Mouse (Mus musculus): Measurements from ENCODE around the gene Rhd. TPM values are rescaled to one million over a fixed set of nuclear protein-coding genes. Genes with fewer than 3 reads are reported as not detected.

Rhd gene
- total and polyA plus RNA-seq, 2 experiments, result not detected

DNA sequence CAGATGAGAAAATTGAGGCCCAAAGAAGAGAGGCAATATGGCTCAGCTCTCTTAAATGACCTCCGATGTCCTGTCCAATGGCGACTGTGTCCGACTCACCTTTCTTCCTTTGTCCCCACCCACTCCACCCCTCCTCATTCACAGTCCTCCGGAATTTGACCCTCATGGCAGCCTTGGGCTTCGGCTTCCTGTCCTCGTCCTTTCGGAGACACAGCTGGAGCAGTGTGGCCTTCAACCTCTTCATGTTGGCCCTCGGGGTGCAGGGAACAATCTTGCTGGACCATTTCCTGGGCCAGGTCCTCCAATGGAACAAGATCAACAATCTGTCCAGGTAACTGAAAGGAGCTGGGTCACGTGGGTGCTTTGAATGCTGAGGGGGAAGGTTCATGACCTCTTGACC lies 11.8 kb downstream of the Rhd start:
- Histone ChIP-seq H3K27me3 (ENCODE audit: control insufficient read depth, insufficient read depth, low read length) (no peaks in the 10 kb centered on the region), H3K27ac (replicated peaks; ENCODE audit: insufficient read depth, low read depth, low read length) (no peak overlapping the region), H3K36me3 (ENCODE audit: control insufficient read depth, insufficient read depth, low read length) (no peaks in the 10 kb centered on the region), H3K4me1 (ENCODE audit: control insufficient read depth, insufficient read depth, low read length) (no peaks in the 10 kb centered on the region), H3K9ac (ENCODE audit: low read depth, low read length) (no peak overlapping the region), H3K79me2 (ENCODE audit: control insufficient read depth, insufficient read depth, low read length) (no peaks in the 10 kb centered on the region), H3K4me3 (ENCODE audit: insufficient read depth, low read depth, low read length) (no peak overlapping the region)
- TF ChIP-seq CTCF (IDR thresholded peaks at IDR 0.05; ENCODE audit: low read depth, low read length), result no peak
- no peak for TF ChIP-seq POLR2A (IDR thresholded peaks at IDR 0.05; ENCODE audit: extremely low read depth, insufficient read depth, low read length)
- no peak for DNase-seq (ENCODE audit: extremely low read depth, low read depth, low spot score)
- WGBS, result 68% methylated on average over 9 of the region's 9 CpGs

DNA sequence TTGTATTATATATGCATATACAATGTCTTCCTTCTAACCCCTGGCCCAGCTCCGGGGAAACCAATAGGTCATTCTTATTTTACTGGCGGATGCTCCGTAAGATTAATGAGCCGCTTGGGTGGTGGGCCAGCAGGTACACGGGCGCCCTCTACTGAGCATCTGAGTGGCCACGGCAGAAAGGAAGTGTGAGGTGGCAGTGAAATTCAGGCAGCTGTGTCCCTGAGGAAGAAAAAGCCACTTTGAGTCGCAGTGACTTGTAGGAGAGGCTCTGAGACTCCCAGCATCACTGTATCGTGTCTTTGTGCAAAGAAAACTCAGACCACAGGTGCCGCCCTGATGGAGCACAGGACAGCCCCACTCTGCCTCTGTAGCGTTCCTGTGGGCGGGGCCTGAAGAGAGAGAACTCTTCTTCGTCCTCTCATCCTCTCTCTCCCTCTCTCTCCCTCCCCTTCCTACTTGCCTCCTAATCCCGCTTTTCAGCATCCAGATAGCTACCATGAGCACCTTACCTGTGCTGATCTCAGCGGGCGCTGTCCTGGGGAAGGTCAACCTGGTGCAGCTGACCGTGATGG lies 15.2 kb downstream of the Rhd start:
- Histone ChIP-seq H3K27ac (replicated peaks; ENCODE audit: insufficient read depth, low read depth, low read length) (no peak overlapping the region), H3K27me3 (ENCODE audit: control insufficient read depth, insufficient read depth, low read length) (no peaks in the 10 kb centered on the region), H3K36me3 (ENCODE audit: control insufficient read depth, insufficient read depth, low read length) (no peaks in the 10 kb centered on the region), H3K4me3 (ENCODE audit: insufficient read depth, low read depth, low read length) (no peak overlapping the region), H3K9ac (ENCODE audit: low read depth, low read length) (no peak overlapping the region), H3K79me2 (ENCODE audit: control insufficient read depth, insufficient read depth, low read length) (no peaks in the 10 kb centered on the region), H3K4me1 (ENCODE audit: control insufficient read depth, insufficient read depth, low read length) (no peaks in the 10 kb centered on the region)
- TF ChIP-seq POLR2A (IDR thresholded peaks at IDR 0.05; ENCODE audit: extremely low read depth, insufficient read depth, low read length) (no peak), CTCF (IDR thresholded peaks at IDR 0.05; ENCODE audit: low read depth, low read length) (peak; percentile 90)
- WGBS, result 6% methylated on average over 17 of the region's 17 CpGs
- DNase-seq (ENCODE audit: extremely low read depth, low read depth, low spot score), result peak; percentile 26

DNA sequence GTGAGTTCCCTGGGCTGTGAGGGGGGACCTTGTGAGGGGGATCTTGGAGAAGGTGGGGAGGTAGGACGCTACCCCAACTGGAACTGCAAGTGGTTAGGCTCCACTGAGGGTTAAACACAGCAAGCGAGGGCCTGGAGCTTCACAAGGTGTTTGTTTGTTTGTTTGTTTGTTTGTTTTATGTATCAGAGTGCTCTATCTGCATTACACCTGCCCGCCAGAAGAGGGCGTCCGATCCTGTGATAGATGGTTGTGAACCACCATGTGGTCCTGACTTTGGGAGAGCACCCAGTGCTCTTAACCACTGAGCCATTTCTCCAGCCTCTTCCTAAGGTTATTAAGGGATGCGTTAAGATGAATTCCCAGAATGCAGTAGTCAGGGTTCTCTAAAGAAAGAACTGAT lies 15.7 kb downstream of the Rhd start:
- no peak for DNase-seq (ENCODE audit: extremely low read depth, low read depth, low spot score)
- no peaks in the 10 kb centered on the region for H3K27me3 ChIP-seq (ENCODE audit: control insufficient read depth, insufficient read depth, low read length)
- WGBS, result 42% methylated on average over 6 of the region's 6 CpGs
- no peak for TF ChIP-seq POLR2A (IDR thresholded peaks at IDR 0.05; ENCODE audit: extremely low read depth, insufficient read depth, low read length)
- TF ChIP-seq CTCF (IDR thresholded peaks at IDR 0.05; ENCODE audit: low read depth, low read length), result peak; percentile 62; the same call in 1 of the 2 replicates
- H3K9ac ChIP-seq (ENCODE audit: low read depth, low read length), result no peak overlapping the region
- H3K4me3 ChIP-seq (ENCODE audit: insufficient read depth, low read depth, low read length), result no peak overlapping the region
- H3K79me2 ChIP-seq (ENCODE audit: control insufficient read depth, insufficient read depth, low read length), result no peaks in the 10 kb centered on the region
- H3K27ac ChIP-seq (replicated peaks; ENCODE audit: insufficient read depth, low read depth, low read length), result no peak overlapping the region
- H3K4me1 ChIP-seq (ENCODE audit: control insufficient read depth, insufficient read depth, low read length), result no peaks in the 10 kb centered on the region
- H3K36me3 ChIP-seq (ENCODE audit: control insufficient read depth, insufficient read depth, low read length), result no peaks in the 10 kb centered on the region

DNA sequence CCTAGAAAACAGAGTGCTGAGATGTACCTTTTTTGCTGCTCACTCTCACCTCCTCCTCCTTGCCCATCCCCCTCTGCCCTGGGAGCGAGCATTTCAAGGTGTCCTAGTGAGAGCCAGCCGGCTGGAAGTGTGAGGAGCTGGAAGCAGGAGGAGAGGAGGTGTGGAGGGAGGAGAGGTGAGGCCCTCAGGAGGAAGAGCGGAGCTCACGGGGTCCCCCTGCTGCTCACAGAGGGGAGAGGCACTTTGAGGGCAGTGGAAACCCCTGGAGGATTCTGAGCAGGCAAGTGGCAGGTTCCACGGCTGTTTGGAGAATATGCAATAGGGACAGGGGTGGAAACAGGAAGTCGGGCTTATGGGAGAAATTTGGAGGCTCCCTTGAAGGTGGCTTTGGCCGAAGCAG lies 18.9 kb downstream of the Rhd start:
- Histone ChIP-seq H3K4me3 (ENCODE audit: insufficient read depth, low read depth, low read length) (no peak overlapping the region), H3K4me1 (ENCODE audit: control insufficient read depth, insufficient read depth, low read length) (no peaks in the 10 kb centered on the region), H3K27ac (replicated peaks; ENCODE audit: insufficient read depth, low read depth, low read length) (no peak overlapping the region), H3K36me3 (ENCODE audit: control insufficient read depth, insufficient read depth, low read length) (no peaks in the 10 kb centered on the region), H3K79me2 (ENCODE audit: control insufficient read depth, insufficient read depth, low read length) (no peaks in the 10 kb centered on the region), H3K9ac (ENCODE audit: low read depth, low read length) (no peak overlapping the region), H3K27me3 (ENCODE audit: control insufficient read depth, insufficient read depth, low read length) (no peaks in the 10 kb centered on the region)
- WGBS, result 39% methylated on average over 7 of the region's 7 CpGs
- no peak for DNase-seq (ENCODE audit: extremely low read depth, low read depth, low spot score)
- TF ChIP-seq CTCF (IDR thresholded peaks at IDR 0.05; ENCODE audit: low read depth, low read length), result peak; percentile 90
- no peak for TF ChIP-seq POLR2A (IDR thresholded peaks at IDR 0.05; ENCODE audit: extremely low read depth, insufficient read depth, low read length)

DNA sequence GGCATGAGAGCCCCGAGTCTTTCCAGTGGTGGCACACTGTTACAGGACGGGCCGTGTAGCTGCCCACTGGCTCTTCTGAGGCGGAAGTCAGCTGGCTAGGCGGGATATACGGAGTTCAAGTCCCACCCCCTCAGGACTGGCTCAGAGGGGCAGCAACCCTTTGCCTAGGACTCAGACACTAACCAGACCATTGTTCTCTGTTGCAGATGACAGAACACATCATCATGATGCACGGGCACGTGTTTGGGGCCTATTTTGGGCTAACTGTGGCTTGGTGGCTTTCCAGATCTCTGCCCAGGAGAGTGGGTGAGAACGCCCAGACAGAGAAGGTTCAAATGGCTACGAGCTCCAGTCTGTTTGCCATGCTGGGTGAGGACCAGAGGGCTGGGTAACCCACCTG lies 19.5 kb downstream of the Rhd start:
- no peaks in the 10 kb centered on the region for H3K4me1 ChIP-seq (ENCODE audit: control insufficient read depth, insufficient read depth, low read length)
- no peak for DNase-seq (ENCODE audit: extremely low read depth, low read depth, low spot score)
- H3K27me3 ChIP-seq (ENCODE audit: control insufficient read depth, insufficient read depth, low read length), result no peaks in the 10 kb centered on the region
- 90% methylated on average over 10 of the region's 10 CpGs for WGBS
- H3K36me3 ChIP-seq (ENCODE audit: control insufficient read depth, insufficient read depth, low read length), result no peaks in the 10 kb centered on the region
- no peak overlapping the region for H3K27ac ChIP-seq (replicated peaks; ENCODE audit: insufficient read depth, low read depth, low read length)
- H3K4me3 ChIP-seq (ENCODE audit: insufficient read depth, low read depth, low read length), result no peak overlapping the region
- no peaks in the 10 kb centered on the region for H3K79me2 ChIP-seq (ENCODE audit: control insufficient read depth, insufficient read depth, low read length)
- no peak overlapping the region for H3K9ac ChIP-seq (ENCODE audit: low read depth, low read length)
- TF ChIP-seq CTCF (IDR thresholded peaks at IDR 0.05; ENCODE audit: low read depth, low read length) (no peak), POLR2A (IDR thresholded peaks at IDR 0.05; ENCODE audit: extremely low read depth, insufficient read depth, low read length) (no peak)

DNA sequence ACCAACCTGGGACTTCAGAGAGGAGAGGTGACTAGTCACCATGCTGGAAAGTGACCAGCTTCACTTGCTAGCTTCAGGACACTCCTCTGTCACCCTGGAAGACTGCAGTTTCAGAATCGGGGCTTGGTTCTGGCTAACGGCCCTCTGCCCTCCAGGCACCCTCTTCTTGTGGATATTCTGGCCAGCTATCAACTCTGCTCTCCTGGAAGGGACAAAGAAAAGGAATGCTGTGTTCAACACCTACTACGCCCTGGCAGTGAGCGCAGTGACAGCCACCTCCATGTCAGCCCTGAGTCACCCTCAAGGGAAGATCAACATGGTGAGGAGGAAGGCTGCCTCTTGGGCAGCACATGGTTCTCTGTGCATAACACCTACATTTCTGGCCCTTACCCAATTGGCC lies 20.0 kb downstream of the Rhd start:
- TF ChIP-seq CTCF (IDR thresholded peaks at IDR 0.05; ENCODE audit: low read depth, low read length) (no peak), POLR2A (IDR thresholded peaks at IDR 0.05; ENCODE audit: extremely low read depth, insufficient read depth, low read length) (no peak)
- no peak for DNase-seq (ENCODE audit: extremely low read depth, low read depth, low spot score)
- H3K27ac ChIP-seq (replicated peaks; ENCODE audit: insufficient read depth, low read depth, low read length), result no peak overlapping the region
- H3K4me1 ChIP-seq (ENCODE audit: control insufficient read depth, insufficient read depth, low read length), result no peaks in the 10 kb centered on the region
- no peak overlapping the region for H3K9ac ChIP-seq (ENCODE audit: low read depth, low read length)
- no peaks in the 10 kb centered on the region for H3K79me2 ChIP-seq (ENCODE audit: control insufficient read depth, insufficient read depth, low read length)
- no peaks in the 10 kb centered on the region for H3K27me3 ChIP-seq (ENCODE audit: control insufficient read depth, insufficient read depth, low read length)
- H3K36me3 ChIP-seq (ENCODE audit: control insufficient read depth, insufficient read depth, low read length), result no peaks in the 10 kb centered on the region
- no peak overlapping the region for H3K4me3 ChIP-seq (ENCODE audit: insufficient read depth, low read depth, low read length)
- 91% methylated on average over 4 of the region's 4 CpGs for WGBS
